Mouse (Mus musculus) urinary bladder, postnatal 4 days (tissue): ENCODE measurements around the gene Cpne8.
A peak's percentile ranks its signal among the peaks of the same experiment; 100 is the strongest.
"Not testable (repeated sequence)": the region's sequence is repeated elsewhere in the genome, so short reads cannot be mapped to it uniquely, and the experiment has no call there.

ENCODE experiments used
- DNase-seq, 2 experiments: peaks; one replicate each; pipeline ENCODE4 v3.0.0; 2021 to 2022; ENCODE audit warnings: low spot score in 2 of 2

Cpne8 gene

GRCm38 (mm10) chr15:90616116-90616798, 63.0 kb downstream of the Cpne8 start:
- DNase-seq = peak in 1 of 2 experiments; percentile 43

- DNase-seq = not testable (repeated sequence)
Observed at GRCm38 (mm10) chr15:90610767-90611166, 68.5 kb downstream of the Cpne8 start.

- no peak for DNase-seq
Observed at GRCm38 (mm10) chr15:90609836-90610415, 69.3 kb downstream of the Cpne8 start.

GRCm38 (mm10) chr15:90608368-90608767, 70.9 kb downstream of the Cpne8 start:
- no peak for DNase-seq

- no peak for DNase-seq
Observed at GRCm38 (mm10) chr15:90607181-90607580, 72.1 kb downstream of the Cpne8 start.

- no peak for DNase-seq
Observed at GRCm38 (mm10) chr15:90603676-90604075, 75.6 kb downstream of the Cpne8 start.

GRCm38 (mm10) chr15:90597715-90598497, 81.3 kb downstream of the Cpne8 start:
- DNase-seq = no peak

GRCm38 (mm10) chr15:90595592-90595991, 83.6 kb downstream of the Cpne8 start:
- DNase-seq = no peak

GRCm38 (mm10) chr15:90589587-90589986, 89.6 kb downstream of the Cpne8 start:
- no peak for DNase-seq

- DNase-seq = no peak
Observed at GRCm38 (mm10) chr15:90577402-90577801, 101.8 kb downstream of the Cpne8 start.

- no peak for DNase-seq
Observed at GRCm38 (mm10) chr15:90569246-90569645, 110.0 kb downstream of the Cpne8 start.

- DNase-seq = no peak
Observed at GRCm38 (mm10) chr15:90568050-90568449, 111.2 kb downstream of the Cpne8 start.

GRCm38 (mm10) chr15:90563996-90564395, 115.2 kb downstream of the Cpne8 start:
- no peak for DNase-seq

GRCm38 (mm10) chr15:90561613-90562012, 117.6 kb downstream of the Cpne8 start:
- DNase-seq = no peak

GRCm38 (mm10) chr15:90548589-90548988, 130.6 kb downstream of the Cpne8 start:
- no peak for DNase-seq

- DNase-seq = no peak
Observed at GRCm38 (mm10) chr15:90543447-90543846, 135.8 kb downstream of the Cpne8 start.

- no peak for DNase-seq
Observed at GRCm38 (mm10) chr15:90542126-90542525, 137.1 kb downstream of the Cpne8 start.

- no peak for DNase-seq
Observed at GRCm38 (mm10) chr15:90536311-90537202, 142.7 kb downstream of the Cpne8 start.

GRCm38 (mm10) chr15:90535730-90536129, 143.5 kb downstream of the Cpne8 start:
- no peak for DNase-seq

GRCm38 (mm10) chr15:90512769-90513168, 166.5 kb downstream of the Cpne8 start:
- DNase-seq = no peak

GRCm38 (mm10) chr15:90497080-90497479, 182.2 kb downstream of the Cpne8 start:
- DNase-seq = no peak

GRCm38 (mm10) chr15:90491558-90491957, 187.7 kb downstream of the Cpne8 start:
- DNase-seq = no peak
